ENCODE assay signal across 8 mouse cellular contexts in the genomic region with DNA sequence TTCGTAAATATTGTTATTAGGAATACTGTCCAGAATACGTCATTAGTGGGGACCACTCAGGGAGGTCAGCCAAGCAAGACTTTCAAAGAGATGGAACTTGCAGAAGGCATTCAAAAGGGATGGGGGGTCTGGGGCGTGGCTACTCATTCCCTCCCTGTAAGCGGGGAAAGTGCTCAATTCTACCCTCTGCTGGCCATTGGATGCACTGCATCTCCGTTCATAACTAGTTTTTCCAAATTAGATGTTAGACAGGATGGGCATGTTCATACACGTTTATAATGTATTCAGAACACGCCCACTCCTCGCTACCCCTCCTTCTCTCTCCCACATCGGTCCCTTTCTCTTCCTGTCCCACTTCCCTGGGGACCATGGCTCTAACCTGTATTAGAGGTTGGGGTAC. TPM values are rescaled to one million over a fixed set of nuclear protein-coding genes. Genes with fewer than 3 reads are reported as not detected.
A peak's percentile ranks its signal among the peaks of the same experiment; 100 is the strongest.
DNase-seq lines count a peak whose midpoint lies in the region; ATAC-seq and TF ChIP-seq lines count a peak whose summit lies in the region.

No protein-coding gene starts in this region.

- no peaks in the 10 kb centered on the region for H3K36me3 ChIP-seq in ES-Bruce4 (ENCODE audit: control insufficient read depth, insufficient read depth, low read length, poor library complexity, severe bottlenecking)
- H3K36me3 ChIP-seq in forebrain, embryonic 12.5 days (replicated peaks) = no peaks in the 10 kb centered on the region
- no peaks in the 10 kb centered on the region for H3K36me3 ChIP-seq in neural tube, embryonic 14.5 days (ENCODE audit: control insufficient read depth, insufficient read depth, low read length)

- TF ChIP-seq POLR2A in ES-Bruce4 (IDR thresholded peaks at IDR 0.05; ENCODE audit: insufficient read depth, low read length) = no peak

- no peak overlapping the region for H3K4me3 ChIP-seq in ES-Bruce4 (ENCODE audit: low read depth, low read length)
- no peak overlapping the region for H3K4me3 ChIP-seq in forebrain, embryonic 12.5 days (replicated peaks)
- H3K4me3 ChIP-seq in neural tube, embryonic 14.5 days (ENCODE audit: low read depth, low read length) = no peak overlapping the region

- TF ChIP-seq CTCF in ES-Bruce4 (IDR thresholded peaks at IDR 0.05; ENCODE audit: low read depth, low read length) = peak; percentile 63

- peaks cover 2% of the 10 kb centered on the region for H3K4me1 ChIP-seq in ES-Bruce4 (ENCODE audit: control insufficient read depth, insufficient read depth, low read length)
- peaks cover 8% of the 10 kb centered on the region; the same call in 1 of the 2 replicates for H3K4me1 ChIP-seq in forebrain, embryonic 12.5 days
- no peaks in the 10 kb centered on the region for H3K4me1 ChIP-seq in neural tube, embryonic 14.5 days (ENCODE audit: control insufficient read depth, insufficient read depth, low read length)

- H3K9ac ChIP-seq in ES-Bruce4 (ENCODE audit: low read depth, poor library complexity, severe bottlenecking) = no peak overlapping the region
- no peak overlapping the region for H3K9ac ChIP-seq in forebrain, embryonic 12.5 days
- H3K9ac ChIP-seq in neural tube, embryonic 14.5 days (replicated peaks; ENCODE audit: low read depth, low read length) = no peak overlapping the region

- WGBS in forebrain, embryonic 12.5 days = 6% methylated on average over 9 of the region's 9 CpGs
- WGBS in neural tube, embryonic 14.5 days = 7% methylated on average over 9 of the region's 9 CpGs

- no peak overlapping the region for H3K27ac ChIP-seq in ES-Bruce4 (ENCODE audit: insufficient read depth, low read length)
- no peak overlapping the region for H3K27ac ChIP-seq in forebrain, embryonic 12.5 days
- no peak overlapping the region for H3K27ac ChIP-seq in neural tube, embryonic 14.5 days (ENCODE audit: low read depth, low read length)

- ATAC-seq in forebrain, embryonic 12.5 days (ENCODE audit: low FRiP score) = peak; percentile 72
- ATAC-seq in neural tube, embryonic 14.5 days (ENCODE audit: low read depth) = peak; percentile 47; the same call in 1 of the 2 replicates

- no peak for TF ChIP-seq EP300 in ES-Bruce4 (IDR thresholded peaks at IDR 0.05; ENCODE audit: insufficient read depth, low read depth, low read length)

- no peaks in the 10 kb centered on the region for H3K27me3 ChIP-seq in ES-Bruce4 (ENCODE audit: control insufficient read depth, insufficient read depth, low read length, poor library complexity, severe bottlenecking)
- peaks cover 3% of the 10 kb centered on the region; the same call in 1 of the 2 replicates for H3K27me3 ChIP-seq in forebrain, embryonic 12.5 days
- H3K27me3 ChIP-seq in neural tube, embryonic 14.5 days (ENCODE audit: control insufficient read depth, insufficient read depth, low read length) = no peaks in the 10 kb centered on the region

- peak; percentile 31 for DNase-seq in c-Kit-negative CD71-positive TER-119-positive erythroid progenitor cells, embryonic 14.5 days (ENCODE audit: low read depth, low spot score)
- DNase-seq in heart, postnatal 10 days = peak; percentile 77 to 88
- peak; percentile 67 to 86 for DNase-seq in kidney, postnatal 36 days
- DNase-seq in lung, adult 18-20 months = peak; percentile 68 to 82
- peak; percentile 53 for DNase-seq in testis, postnatal 14 days (ENCODE audit: low spot score)

- intact Hi-C loops in heart, postnatal 10 days (cut with DNase I) = loop anchor here (1.0 to 5.0 kb wide), 2 partner anchors 101 to 341 kb away; a partner anchor contains a TSS

- H3K4me2 ChIP-seq in forebrain, embryonic 12.5 days = 0 out of 2 replicates have a peak overlapping the region, but pooled peaks have one; percentile 4
- no peak overlapping the region; the same call in 1 of the 2 replicates for H3K4me2 ChIP-seq in neural tube, embryonic 14.5 days (ENCODE audit: low read depth, low read length)

- H3K9me3 ChIP-seq in ES-Bruce4 (replicated peaks; ENCODE audit: control insufficient read depth, insufficient read depth, low read length, poor library complexity, severe bottlenecking) = no peaks in the 10 kb centered on the region
- H3K9me3 ChIP-seq in forebrain, embryonic 12.5 days = peaks cover 9% of the 10 kb centered on the region
- peaks cover 5% of the 10 kb centered on the region; the same call in 1 of the 2 replicates for H3K9me3 ChIP-seq in neural tube, embryonic 14.5 days (ENCODE audit: control insufficient read depth, low read length)

RNA-seq across cellular contexts. Expression of a gene that starts 56.7 kb away (rescaled TPM):
- 1.5 and 2.1 TPM in 2 replicates for polyA plus RNA-seq in ES-Bruce4 (2011; ENCODE audit: insufficient read depth, insufficient read length, low read depth, missing spikeins)
- polyA plus RNA-seq in forebrain, embryonic 12.5 days (2016; fragmentation: Nextera tagmentation; extraction: Ambion mirVana) = 1.1 and 1.6 TPM in 2 replicates
- total RNA-seq in heart, postnatal 10 days (2021) = 1 to 10 TPM in 1 of 2 experiments, not detected in 1; 1.2 TPM
- polyA plus RNA-seq in neural tube, embryonic 14.5 days (2014; fragmentation: Nextera tagmentation; extraction: Ambion mirVana) = 4.7 and 5.2 TPM in 2 replicates

Comparison
In these comparisons a context has a peak if more than half of its experiments do, and no peak if none do; other contexts are left out.
1. DNase-seq: peak in every context shown above with its lines; median percentile 82 in heart, postnatal 10 days; 76 in kidney, postnatal 36 days; 75 in lung, adult 18-20 months; 53 in testis, postnatal 14 days; 31 in c-Kit-negative CD71-positive TER-119-positive erythroid progenitor cells, embryonic 14.5 days.